Mouse (Mus musculus) erythroblast, embryonic 14.5 days (primary cell): ENCODE measurements around the gene Tspan7. TPM values are rescaled to one million over a fixed set of nuclear protein-coding genes. Genes with fewer than 3 reads are reported as not detected.

Experiments
- H3K27me3 ChIP-seq: 2 replicates; pipeline ENCODE4 v1.6.1; 2012; ENCODE audit warnings: inconsistent platforms; ENCODE audit not compliant: control insufficient read depth
- H3K36me3 ChIP-seq: 2 replicates; pipeline ENCODE4 v1.6.1; 2012; ENCODE audit warnings: mild to moderate bottlenecking, inconsistent platforms; ENCODE audit not compliant: control insufficient read depth
- H3K4me1 ChIP-seq: 2 replicates; pipeline ENCODE4 v1.6.1; 2012; ENCODE audit warnings: inconsistent platforms; ENCODE audit not compliant: control insufficient read depth
- H3K4me3 ChIP-seq: replicated peaks from 2 replicates; pipeline ENCODE3; 2012; ENCODE audit warnings: moderate library complexity, mild to moderate bottlenecking, inconsistent platforms
- H3K9me3 ChIP-seq: 2 replicates; pipeline ENCODE4 v1.6.1; 2012; ENCODE audit warnings: low read length, inconsistent platforms, mixed read lengths; ENCODE audit not compliant: control insufficient read depth
- GATA1 ChIP-seq: IDR thresholded peaks from 2 replicates; pipeline ENCODE4 v1.6.1; 2012; ENCODE audit warnings: low read length, inconsistent platforms, mixed read lengths
- TAL1 ChIP-seq: IDR thresholded peaks from 3 replicates; pipeline ENCODE4 v1.6.1; 2012; ENCODE audit warnings: low read length, inconsistent platforms, mixed read lengths
- polyA plus RNA-seq: library from polyadenylated mRNA; stranded (reverse); fragments of >175 nt; gene quantifications from 2 replicates; pipeline ENCODE4 v1.2.3, GENCODE M21; 2012

Gene Tspan7
- polyA plus RNA-seq, 1 experiment = 0.02 TPM

DNA sequence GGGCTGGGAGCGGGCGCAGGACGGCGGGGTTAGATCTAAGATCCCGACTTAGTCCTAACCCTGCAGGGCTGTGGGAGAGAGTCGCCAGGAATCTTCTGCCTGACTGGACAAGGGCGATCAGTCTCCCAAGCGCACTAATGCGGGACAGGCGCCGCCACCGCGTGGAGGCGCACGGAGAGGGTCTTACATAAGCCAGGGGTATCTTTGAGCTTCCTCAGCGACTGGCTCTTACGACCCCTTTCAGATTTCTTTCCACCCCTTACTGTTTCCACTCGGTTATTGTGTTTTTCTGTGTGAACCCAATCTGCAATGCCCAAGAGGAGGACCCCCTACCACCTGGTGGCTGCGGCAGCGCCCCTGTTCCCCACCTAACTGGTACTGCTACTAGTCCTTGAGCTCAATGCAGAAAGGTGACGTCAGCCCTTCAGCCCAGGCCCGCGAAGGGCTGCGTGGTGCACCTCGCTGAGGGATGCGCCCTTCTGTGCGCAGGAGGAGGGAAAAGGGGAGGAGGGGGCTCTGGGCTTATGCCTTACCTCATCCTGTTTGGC is 780 bp downstream of the Tspan7 start:
- peak overlapping the region; percentile 41 for H3K4me3 ChIP-seq
- H3K27me3 ChIP-seq = peaks cover 13% of the 10 kb centered on the region
- no peaks in the 10 kb centered on the region for H3K36me3 ChIP-seq
- no peak for TF ChIP-seq GATA1
- no peak for TF ChIP-seq TAL1
- H3K4me1 ChIP-seq = no peaks in the 10 kb centered on the region
- no peaks in the 10 kb centered on the region for H3K9me3 ChIP-seq

DNA sequence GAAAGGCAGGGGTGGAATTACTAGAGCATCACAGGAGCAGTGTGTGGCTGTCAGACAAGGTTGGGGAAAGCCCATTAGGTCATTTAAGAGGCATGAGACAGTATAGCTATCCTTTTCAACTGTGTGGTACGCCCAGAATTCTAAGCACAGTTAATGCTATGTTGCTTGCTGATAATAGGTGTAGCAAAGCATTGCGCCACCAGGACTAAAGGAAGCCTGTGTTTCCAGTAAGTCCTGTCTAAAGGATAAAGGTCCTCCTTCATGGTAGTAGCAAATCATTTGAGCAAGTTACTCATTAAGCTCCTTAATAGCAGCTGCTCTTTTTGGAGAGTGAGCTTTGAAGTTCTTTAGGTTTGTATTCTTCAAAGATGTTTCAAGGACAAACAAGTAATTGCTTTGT is 13.6 kb downstream of the Tspan7 start:
- Histone ChIP-seq H3K36me3 (no peaks in the 10 kb centered on the region), H3K4me1 (no peaks in the 10 kb centered on the region), H3K9me3 (no peaks in the 10 kb centered on the region), H3K4me3 (no peak overlapping the region), H3K27me3 (no peaks in the 10 kb centered on the region)
- TF ChIP-seq GATA1 = no peak
- TF ChIP-seq TAL1 = no peak

DNA sequence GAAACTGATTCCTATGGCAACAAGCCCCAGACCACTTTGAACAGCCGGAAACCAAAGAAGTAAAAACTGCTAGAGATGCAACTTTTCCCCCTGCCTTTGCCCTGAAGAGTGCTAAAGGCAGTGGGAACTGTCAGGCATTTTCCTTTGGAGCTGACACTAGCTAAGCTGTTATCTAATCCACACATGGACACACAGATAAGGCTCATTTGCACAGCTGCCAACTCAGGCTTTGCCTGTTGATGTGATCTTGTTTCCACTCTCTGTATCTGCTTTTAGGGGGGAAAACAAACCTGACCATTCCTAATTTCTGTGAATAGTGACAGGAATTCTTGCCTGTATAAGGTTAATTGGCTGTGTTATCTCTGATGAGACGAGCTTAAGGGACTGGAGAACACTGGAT is 17.7 kb downstream of the Tspan7 start:
- H3K36me3 ChIP-seq = no peaks in the 10 kb centered on the region
- H3K27me3 ChIP-seq = no peaks in the 10 kb centered on the region
- H3K4me3 ChIP-seq = no peak overlapping the region
- H3K4me1 ChIP-seq = no peaks in the 10 kb centered on the region
- TF ChIP-seq GATA1 = no peak
- TF ChIP-seq TAL1 = no peak
- no peaks in the 10 kb centered on the region for H3K9me3 ChIP-seq

DNA sequence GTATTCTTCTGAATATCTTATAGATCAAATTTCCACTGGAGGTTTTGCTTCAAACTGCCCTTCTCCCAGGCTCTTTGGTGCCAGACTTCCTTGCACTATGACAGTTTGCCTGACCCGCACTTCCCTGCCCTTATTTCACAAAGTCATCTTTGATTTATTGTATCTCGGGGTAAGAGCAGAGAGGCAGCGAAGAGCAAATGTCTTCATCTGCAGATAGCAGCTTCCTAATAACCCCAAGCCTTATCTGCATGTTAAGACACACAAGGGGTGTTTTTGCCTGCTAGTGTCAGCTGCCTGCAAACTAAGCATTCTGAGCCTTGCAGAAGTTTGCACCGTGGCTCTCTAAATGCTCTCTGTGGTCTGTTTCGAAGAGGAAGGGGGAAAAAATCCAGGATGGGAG is 29.5 kb downstream of the Tspan7 start:
- no peaks in the 10 kb centered on the region for H3K9me3 ChIP-seq
- no peak overlapping the region for H3K4me3 ChIP-seq
- no peaks in the 10 kb centered on the region for H3K27me3 ChIP-seq
- no peak for TF ChIP-seq TAL1
- TF ChIP-seq GATA1 = no peak
- H3K4me1 ChIP-seq = no peaks in the 10 kb centered on the region
- H3K36me3 ChIP-seq = no peaks in the 10 kb centered on the region

DNA sequence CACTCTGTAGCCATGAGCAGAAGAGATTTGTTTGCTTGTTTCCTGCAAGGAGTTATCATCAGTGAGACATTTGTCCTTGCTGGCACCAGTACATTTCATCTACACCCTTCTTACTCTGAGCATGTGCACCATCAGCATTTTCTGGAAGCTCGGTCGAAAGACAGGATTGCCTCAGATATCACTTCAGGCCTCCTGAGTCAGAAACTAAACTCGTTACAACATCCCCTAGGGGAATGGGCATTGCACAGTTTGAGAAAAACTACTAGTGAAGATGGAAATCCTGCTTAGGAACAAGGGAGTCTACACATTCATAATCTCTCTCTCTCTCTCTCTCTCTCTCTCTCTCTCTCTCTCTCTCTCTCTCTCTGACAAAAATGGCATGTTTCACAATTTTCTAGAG is 30.0 kb downstream of the Tspan7 start:
- H3K4me3 ChIP-seq = no peak overlapping the region
- H3K4me1 ChIP-seq = no peaks in the 10 kb centered on the region
- H3K9me3 ChIP-seq = no peaks in the 10 kb centered on the region
- no peaks in the 10 kb centered on the region for H3K36me3 ChIP-seq
- no peaks in the 10 kb centered on the region for H3K27me3 ChIP-seq
- TF ChIP-seq GATA1 (no peak), TAL1 (no peak)

DNA sequence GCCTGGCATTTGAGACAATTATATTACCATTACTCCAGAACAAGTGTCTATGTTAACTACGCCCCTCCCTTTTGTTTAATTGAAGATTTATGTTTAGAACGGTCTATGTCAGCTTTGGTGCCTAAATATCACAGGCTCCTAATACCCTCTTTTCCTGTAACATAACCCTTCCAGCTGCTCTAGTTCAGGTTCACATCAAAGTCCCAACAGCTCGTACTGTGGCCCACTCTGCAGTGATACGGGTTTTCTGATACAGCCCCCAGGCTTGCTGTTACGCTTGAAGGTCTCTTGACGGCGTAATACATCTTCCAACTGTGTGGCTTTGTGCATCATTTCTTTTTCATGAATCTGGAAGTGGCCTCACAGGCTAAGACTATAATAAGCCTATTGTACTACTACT is 31.5 kb downstream of the Tspan7 start:
- Histone ChIP-seq H3K4me3 (no peak overlapping the region), H3K36me3 (no peaks in the 10 kb centered on the region), H3K27me3 (no peaks in the 10 kb centered on the region), H3K9me3 (no peaks in the 10 kb centered on the region), H3K4me1 (no peaks in the 10 kb centered on the region)
- TF ChIP-seq GATA1 (no peak), TAL1 (no peak)

DNA sequence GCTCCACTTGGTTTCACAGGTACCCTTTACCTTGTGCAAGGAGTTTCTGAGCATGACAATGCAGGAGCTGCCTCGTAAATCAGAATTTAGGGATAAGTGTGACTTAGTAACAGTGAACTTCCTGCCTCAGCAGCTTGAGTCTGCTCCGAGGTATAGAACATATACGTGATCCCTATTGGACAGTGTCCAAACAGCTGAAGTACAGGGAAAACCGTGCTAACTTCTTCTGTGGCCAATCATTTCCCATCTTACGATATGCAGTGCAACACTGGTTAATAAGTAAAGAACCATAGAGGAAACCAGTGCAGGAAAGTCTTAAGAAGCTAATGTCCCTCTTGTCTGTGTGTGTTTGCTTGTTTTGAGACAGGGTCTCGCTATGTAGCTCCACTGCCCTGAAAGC is 32.0 kb downstream of the Tspan7 start:
- H3K4me1 ChIP-seq = no peaks in the 10 kb centered on the region
- no peaks in the 10 kb centered on the region for H3K36me3 ChIP-seq
- TF ChIP-seq TAL1 = no peak
- TF ChIP-seq GATA1 = no peak

DNA sequence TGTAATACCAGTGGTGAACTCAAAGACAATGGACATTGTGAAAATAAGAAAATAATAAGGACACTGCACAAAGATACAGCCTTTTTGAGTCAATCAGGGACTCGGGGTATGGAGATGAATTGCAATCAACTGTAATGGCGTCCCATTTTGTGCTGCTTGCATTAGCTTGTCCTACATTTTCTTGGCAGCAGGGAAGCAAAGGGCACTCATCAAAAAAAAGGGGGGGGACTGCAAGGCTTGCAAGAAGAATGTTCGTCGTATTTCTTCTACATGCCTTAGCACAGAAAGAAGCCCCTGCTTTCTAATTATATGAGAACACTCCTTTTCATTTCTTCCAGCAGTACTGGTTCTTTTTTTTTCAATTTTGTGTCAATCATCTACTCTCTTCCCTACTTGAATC is 32.8 kb downstream of the Tspan7 start:
- Histone ChIP-seq H3K9me3 (no peaks in the 10 kb centered on the region), H3K4me1 (no peaks in the 10 kb centered on the region), H3K4me3 (no peak overlapping the region), H3K27me3 (no peaks in the 10 kb centered on the region), H3K36me3 (no peaks in the 10 kb centered on the region)
- TF ChIP-seq GATA1 (no peak), TAL1 (no peak)

More for the DNA sequence above, 32.0 kb downstream of the Tspan7 start:
- H3K4me3 ChIP-seq = no peak overlapping the region
- H3K9me3 ChIP-seq = no peaks in the 10 kb centered on the region
- no peaks in the 10 kb centered on the region for H3K27me3 ChIP-seq

DNA sequence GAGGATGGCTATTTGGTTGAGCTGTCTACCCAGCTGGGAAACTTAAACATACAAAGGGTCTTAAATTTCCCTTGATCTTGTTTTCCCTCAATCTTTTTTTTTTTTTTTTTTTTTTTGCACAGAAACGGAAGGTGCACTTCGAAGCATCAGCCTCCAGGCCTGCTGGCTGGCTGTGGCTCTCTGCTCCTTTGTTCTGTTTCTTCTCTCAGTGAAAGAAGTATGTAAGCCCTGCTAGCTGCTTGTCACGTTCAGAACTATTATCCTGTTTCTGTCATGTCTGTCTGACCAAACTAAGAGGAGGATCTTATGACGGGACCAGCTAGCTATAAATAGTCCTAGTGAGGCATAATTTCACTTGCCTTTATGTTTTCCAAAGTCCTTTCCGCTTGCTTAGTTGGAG is 33.6 kb downstream of the Tspan7 start:
- Histone ChIP-seq H3K36me3 (no peaks in the 10 kb centered on the region), H3K27me3 (no peaks in the 10 kb centered on the region), H3K4me1 (no peaks in the 10 kb centered on the region), H3K4me3 (no peak overlapping the region), H3K9me3 (no peaks in the 10 kb centered on the region)
- TF ChIP-seq TAL1 = no peak

DNA sequence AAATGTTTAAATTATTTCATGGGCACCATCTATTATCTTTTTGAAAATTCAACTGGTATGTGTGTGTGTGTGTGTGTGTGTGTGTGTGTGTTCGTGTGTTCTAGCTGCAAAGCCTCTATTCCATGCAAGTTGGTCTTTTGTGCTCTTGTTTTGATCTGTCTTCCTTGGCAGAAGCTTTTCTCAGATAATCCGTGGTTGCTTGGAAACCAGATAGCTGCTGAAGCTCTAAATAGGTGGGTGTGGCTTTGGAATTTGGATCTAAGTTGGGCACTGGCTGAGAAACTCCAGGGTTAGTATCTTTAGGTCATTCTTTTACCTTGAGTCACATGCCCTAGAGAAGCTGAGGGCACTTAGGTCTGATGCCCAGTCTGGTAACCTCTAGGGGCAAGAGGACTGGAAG is 50.5 kb downstream of the Tspan7 start:
- no peaks in the 10 kb centered on the region for H3K9me3 ChIP-seq
- H3K4me3 ChIP-seq = no peak overlapping the region
- no peak for TF ChIP-seq GATA1
- no peak for TF ChIP-seq TAL1
- H3K36me3 ChIP-seq = no peaks in the 10 kb centered on the region
- no peaks in the 10 kb centered on the region for H3K27me3 ChIP-seq
- no peaks in the 10 kb centered on the region for H3K4me1 ChIP-seq
